In genomic region chr17:71004186-71004960, GRCm38 (mm10) we compare ENCODE assay signal across 12 mouse cellular contexts. TPM values are rescaled to one million over a fixed set of nuclear protein-coding genes. Genes with fewer than 3 reads are reported as not detected.
DNase-seq lines count a peak whose midpoint lies in the region; ATAC-seq and TF ChIP-seq lines count a peak whose summit lies in the region.
"Had no signal": no experiment of that assay in that cellular context is flagged by ENCODE, and none has a peak within 500 bp of the region (broad histone marks: within the 10 kb centered on the region; RNA-seq: fewer than 3 reads in every experiment).

No protein-coding gene starts in this region.

- H3K27ac ChIP-seq in layer of hippocampus, adult 2 months, result no peak overlapping the region
- no peak overlapping the region for H3K27ac ChIP-seq in liver, embryonic 14.5 days
- H3K27ac ChIP-seq: neural tube, embryonic 13.5 days had no signal

- no peak for TF ChIP-seq EP300 in liver, embryonic 14.5 days (IDR thresholded peaks at IDR 0.05; ENCODE audit: low read depth)

- H3K27me3 ChIP-seq in liver, embryonic 14.5 days (ENCODE audit: control insufficient read depth, insufficient read depth, low read length), result no peaks in the 10 kb centered on the region
- H3K27me3 ChIP-seq: lung, embryonic 15.5 days; neural tube, embryonic 13.5 days had no signal

- H3K9me3 ChIP-seq in liver, embryonic 14.5 days (ENCODE audit: control insufficient read depth, low read length), result no peaks in the 10 kb centered on the region
- H3K9me3 ChIP-seq: forebrain, embryonic 10.5 days; lung, embryonic 15.5 days; neural tube, embryonic 13.5 days had no signal

- 71% methylated on average over 10 of the region's 10 CpGs for WGBS in liver, embryonic 14.5 days (ENCODE audit: insufficient replicate concordance)

- H3K9ac ChIP-seq in liver, embryonic 14.5 days (replicated peaks), result no peak overlapping the region
- H3K9ac ChIP-seq: lung, embryonic 15.5 days; neural tube, embryonic 13.5 days had no signal

- no peak for ATAC-seq in liver, embryonic 14.5 days (ENCODE audit: insufficient read depth)
- ATAC-seq: hindbrain, embryonic 16.5 days had no signal

- H3K36me3 ChIP-seq in liver, embryonic 14.5 days (replicated peaks; ENCODE audit: control insufficient read depth, insufficient read depth, low read depth), result no peaks in the 10 kb centered on the region; the same call in 1 of the 2 replicates
- H3K36me3 ChIP-seq: lung, embryonic 15.5 days; neural tube, embryonic 13.5 days had no signal

- no peak overlapping the region; the same call in none of the 2 replicates for H3K4me2 ChIP-seq in liver, embryonic 14.5 days (ENCODE audit: low read depth)
- H3K4me2 ChIP-seq: lung, embryonic 15.5 days; neural tube, embryonic 13.5 days had no signal

- TF ChIP-seq CTCF in layer of hippocampus, adult 2 months (conservative IDR thresholded peaks at IDR 0.05), result peak; percentile 60
- TF ChIP-seq CTCF in liver, embryonic 14.5 days (IDR thresholded peaks at IDR 0.05; ENCODE audit: low read depth), result no peak; the same call in 1 of the 2 replicates

- no peak for DNase-seq in layer of hippocampus, adult 2 months (ENCODE audit: low spot score in 2 of 2)
- no peak for DNase-seq in layer of hippocampus, postnatal 25 days (ENCODE audit: extremely low spot score in 1 of 2, low spot score in 1 of 2)
- DNase-seq in fat pad, adult 2 months (ENCODE audit: extremely low read depth, low read depth, low spot score), result peak; percentile 96
- peak in 2 of 3 experiments; percentile 25 to 48 for DNase-seq in liver, embryonic 14.5 days (ENCODE audit: low read depth in 3 of 3, low spot score in 3 of 3)
- peak; percentile 92 for DNase-seq in skeletal muscle tissue, adult 2 months (ENCODE audit: low read depth, low spot score)
- DNase-seq in frontal cortex, postnatal 36 days (ENCODE audit: low spot score in 2 of 2), result no peak
- DNase-seq in urinary bladder, postnatal 10 days (ENCODE audit: low spot score), result no peak
- DNase-seq: cerebellum, postnatal 25 days had no signal

- no peak overlapping the region for H3K4me3 ChIP-seq in layer of hippocampus, adult 2 months
- no peak overlapping the region for H3K4me3 ChIP-seq in liver, embryonic 14.5 days (ENCODE audit: insufficient read depth in 1 of 2, low read depth in 2 of 2, low read length in 2 of 2)
- H3K4me3 ChIP-seq: forebrain, embryonic 10.5 days; lung, embryonic 15.5 days; neural tube, embryonic 13.5 days had no signal

- peaks cover 13 to 23% of the 10 kb centered on the region in 2 experiments for H3K4me1 ChIP-seq in liver, embryonic 14.5 days (replicated peaks; ENCODE audit: control insufficient read depth in 2 of 2, insufficient read depth in 2 of 2, low read length in 1 of 2)

RNA-seq across cellular contexts. Expression of gene Myl12a, which starts 1.7 kb away (rescaled TPM):
- 10 to 100 TPM; 38.9 to 41.1 TPM for total RNA-seq in layer of hippocampus, adult 2 months (2021)
- total RNA-seq in layer of hippocampus, postnatal 25 days (2021), result 10 to 100 TPM; 36.2 to 42.4 TPM
- 92.3 and 92.7 TPM in 2 replicates for polyA plus RNA-seq in liver, embryonic 14.5 days (2012; rRNA removed)
- polyA plus RNA-seq in liver, embryonic 14.5 days (2014; fragmentation: Nextera tagmentation; extraction: Ambion mirVana), result 163 and 165 TPM in 2 replicates

RNA-seq across cellular contexts. Expression of gene Myom1, which starts 1.9 kb away (rescaled TPM):
- 1 to 10 TPM; 2.2 to 2.8 TPM for total RNA-seq in layer of hippocampus, adult 2 months (2021)
- total RNA-seq in layer of hippocampus, postnatal 25 days (2021), result 1 to 10 TPM; 1.9 to 3.3 TPM
- polyA plus RNA-seq in liver, embryonic 14.5 days (2012; rRNA removed), result 1.8 and 2.6 TPM in 2 replicates
- 1.6 TPM in 2 replicates for polyA plus RNA-seq in liver, embryonic 14.5 days (2014; fragmentation: Nextera tagmentation; extraction: Ambion mirVana)

Comparison
In these comparisons a context has a peak if more than half of its experiments do, and no peak if none do; other contexts are left out.
1. DNase-seq: peak in fat pad, adult 2 months (single experiment), liver, embryonic 14.5 days (2 of 3) and skeletal muscle tissue, adult 2 months (single experiment); none in layer of hippocampus, adult 2 months (0 of 2), layer of hippocampus, postnatal 25 days (0 of 2), frontal cortex, postnatal 36 days (0 of 2) and urinary bladder, postnatal 10 days (single experiment).